Mouse (Mus musculus): Measurements from ENCODE around the gene Tspear.

DNA sequence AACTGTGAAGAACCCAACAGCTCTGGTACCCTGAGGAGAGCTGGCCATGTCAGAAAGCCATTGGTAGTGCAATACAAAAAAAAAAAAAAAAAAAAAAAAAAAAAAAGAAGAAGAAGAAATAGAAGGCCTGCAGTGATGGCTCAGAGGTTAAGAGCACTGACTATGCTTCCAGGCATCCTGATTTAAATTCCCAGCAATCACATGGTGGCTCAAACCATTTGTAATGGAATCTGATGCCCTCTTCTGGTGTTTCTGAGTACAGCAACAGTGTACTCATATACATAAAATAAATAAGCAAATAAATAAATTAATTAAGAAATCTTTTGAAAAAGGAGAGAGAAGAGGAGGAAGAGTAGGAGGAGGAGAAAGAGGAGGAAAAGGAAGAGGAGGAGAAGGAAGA is 67.1 kb downstream of the Tspear start:
- TF ChIP-seq EP300 (IDR thresholded peaks at IDR 0.05; ENCODE audit: low read depth in 1 of 2, low read length in 2 of 2) (no peak), POLR2A (IDR thresholded peaks at IDR 0.05; ENCODE audit: control insufficient read depth in 1 of 2, insufficient read depth in 1 of 2, low read depth in 1 of 2, low read length in 2 of 2, poor library complexity in 1 of 2) (no peak), CTCF (IDR thresholded peaks at IDR 0.05 in 2 of 3, conservative IDR thresholded peaks at IDR 0.05 in 1 of 3; ENCODE audit: control insufficient read depth in 1 of 3, insufficient read depth in 1 of 3, low read depth in 2 of 3, low read length in 3 of 3, poor library complexity in 1 of 3, severe bottlenecking in 1 of 3) (peak; percentile 2 to 50 (median 12); a peak in 3 of 6 replicates), KAT2A (conservative IDR thresholded peaks at IDR 0.05; ENCODE audit: low read depth, low read length) (no peak), POLR2AphosphoS2 (IDR thresholded peaks at IDR 0.05; ENCODE audit: low read length) (no peak), USF2 (IDR thresholded peaks at IDR 0.05; ENCODE audit: borderline replicate concordance in 1 of 2, insufficient read depth in 1 of 2, low read depth in 1 of 2, low read length in 2 of 2) (no peak), TCF12 (IDR thresholded peaks at IDR 0.05; ENCODE audit: low read depth, low read length) (no peak), ZC3H11A (IDR thresholded peaks at IDR 0.05; ENCODE audit: low read depth, low read length) (peak; percentile 60), TAL1 (IDR thresholded peaks at IDR 0.05; ENCODE audit: low read length) (no peak), GABPA (IDR thresholded peaks at IDR 0.05; ENCODE audit: low read depth, low read length) (no peak)
